Mouse (Mus musculus) NIH3T3 (cell line): Measurements from ENCODE around the gene Pgf.

Experiments used
- DNase-seq: peaks from one replicate; pipeline ENCODE4 v3.0.0-alpha.2; 2012; ENCODE audit warnings: low read depth

Pgf gene

DNA sequence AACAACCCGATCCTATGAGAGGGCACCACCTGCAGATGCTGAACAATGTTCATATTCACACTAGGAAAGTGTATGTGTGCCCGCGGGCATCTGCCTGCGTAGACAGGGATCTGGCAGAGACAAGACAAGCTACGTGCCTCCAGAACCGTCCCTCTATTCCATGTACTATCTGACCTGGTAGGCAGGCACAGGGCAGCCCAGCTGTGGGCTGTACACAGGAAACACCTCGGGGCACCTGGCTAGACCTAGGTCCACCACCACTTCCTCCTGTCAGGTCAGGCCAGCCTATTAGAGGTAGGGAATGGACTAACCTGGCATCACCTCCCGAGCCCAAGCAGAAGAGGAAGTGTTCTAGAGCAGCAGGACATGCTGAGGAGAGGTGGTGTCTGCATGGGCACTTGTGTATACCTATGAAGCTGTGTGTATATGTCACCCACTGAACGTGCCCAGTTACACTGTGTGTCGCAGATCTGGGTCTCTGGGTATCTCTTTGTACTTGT lies at the start of gene Pgf:
Gene Pgf, minus strand, starts transcription at position 51 of the 500 bp plus-strand sequence.
- no peak for DNase-seq

GRCm38 (mm10) chr12:85227227-85227626 lies 49.6 kb upstream of the Pgf start:
- peak; percentile 25 for DNase-seq

DNA sequence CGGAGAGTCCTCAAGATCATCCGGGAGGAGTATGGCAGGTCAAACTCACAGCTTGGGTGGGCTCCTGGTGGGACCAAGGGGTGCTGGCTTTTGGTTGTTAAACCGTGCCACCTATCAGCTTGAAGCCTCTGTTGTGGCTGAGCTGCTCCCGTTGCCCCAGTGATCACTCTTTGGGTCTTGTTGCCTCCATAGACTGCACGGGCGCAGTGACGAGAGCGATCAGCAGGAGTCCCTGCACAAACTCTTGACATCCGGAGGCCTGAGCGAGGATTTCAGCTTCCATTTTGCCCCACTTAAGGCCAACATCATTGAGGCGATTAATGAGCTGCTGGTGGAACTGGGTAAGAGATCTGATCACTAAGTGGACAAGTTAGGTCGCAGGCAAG lies 42.3 kb upstream of the Pgf start:
- peak; percentile 55 for DNase-seq

DNA sequence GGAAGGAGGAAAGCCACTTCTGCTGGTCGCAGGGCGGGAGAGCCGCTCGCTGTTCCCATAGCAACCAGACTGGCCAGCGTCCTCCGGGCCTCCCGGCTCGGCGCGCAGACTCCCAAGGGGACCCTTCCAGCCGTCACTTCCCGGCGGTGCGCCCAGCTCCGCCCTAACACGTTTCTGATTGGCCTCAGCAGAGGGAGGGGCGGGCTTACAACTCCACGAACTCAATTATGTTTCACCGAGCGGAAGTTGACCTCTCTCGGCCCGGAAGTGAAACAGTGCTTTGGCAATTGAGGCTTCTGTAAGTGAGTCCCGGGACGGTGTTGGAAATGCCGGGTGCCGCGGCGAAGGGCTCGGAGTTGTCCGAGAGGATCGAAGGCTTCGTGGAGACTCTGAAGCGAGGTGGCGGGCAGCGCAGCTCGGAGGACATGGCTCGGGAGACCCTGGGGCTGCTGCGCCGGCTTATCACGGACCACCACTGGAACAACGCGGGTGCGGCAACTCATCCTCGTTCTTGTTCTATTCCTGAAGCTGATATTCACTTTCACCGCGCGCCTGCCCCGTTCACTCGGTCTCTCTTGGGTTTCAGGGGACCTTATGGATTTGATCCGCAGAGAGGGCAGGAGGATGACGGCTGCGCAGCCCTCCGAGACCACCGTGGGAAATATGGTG lies 41.8 kb upstream of the Pgf start, which contains the start of gene Eif2b2:
Gene Eif2b2, plus strand, starts transcription at position 246 of the 669 bp plus-strand sequence.
- DNase-seq = peak; percentile 99

DNA sequence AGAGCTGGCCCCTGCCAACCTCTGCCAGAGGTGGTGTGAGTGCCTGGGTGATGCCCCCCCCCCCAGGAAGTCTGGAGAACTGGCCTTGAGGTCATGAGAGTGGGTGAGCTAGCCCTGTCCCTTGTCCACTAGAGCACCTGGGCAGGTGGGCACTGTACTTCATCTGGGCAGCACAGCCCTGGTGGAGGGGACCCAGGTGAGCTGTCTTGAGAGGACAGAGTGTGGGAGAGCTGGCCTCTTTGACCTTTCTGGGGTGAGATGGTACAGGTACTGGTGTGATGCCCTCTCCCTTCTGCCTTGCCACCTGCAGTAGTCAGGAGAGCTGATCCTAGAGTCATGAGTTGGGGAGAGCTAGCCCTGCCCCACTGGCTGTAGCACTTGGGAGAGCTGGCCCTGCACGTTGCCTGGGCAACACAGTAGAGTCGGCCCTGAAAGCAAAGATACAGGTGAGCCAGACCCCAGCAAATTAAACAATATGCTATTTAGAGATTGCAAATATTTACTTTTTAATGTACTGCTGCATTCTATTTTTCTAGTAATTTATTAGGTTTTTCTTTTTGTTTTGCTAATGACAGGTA lies 40.2 kb upstream of the Pgf start:
- DNase-seq = no peak

- DNase-seq = peak; percentile 59
Observed at GRCm38 (mm10) chr12:85215031-85215430, 37.4 kb upstream of the Pgf start.

DNA sequence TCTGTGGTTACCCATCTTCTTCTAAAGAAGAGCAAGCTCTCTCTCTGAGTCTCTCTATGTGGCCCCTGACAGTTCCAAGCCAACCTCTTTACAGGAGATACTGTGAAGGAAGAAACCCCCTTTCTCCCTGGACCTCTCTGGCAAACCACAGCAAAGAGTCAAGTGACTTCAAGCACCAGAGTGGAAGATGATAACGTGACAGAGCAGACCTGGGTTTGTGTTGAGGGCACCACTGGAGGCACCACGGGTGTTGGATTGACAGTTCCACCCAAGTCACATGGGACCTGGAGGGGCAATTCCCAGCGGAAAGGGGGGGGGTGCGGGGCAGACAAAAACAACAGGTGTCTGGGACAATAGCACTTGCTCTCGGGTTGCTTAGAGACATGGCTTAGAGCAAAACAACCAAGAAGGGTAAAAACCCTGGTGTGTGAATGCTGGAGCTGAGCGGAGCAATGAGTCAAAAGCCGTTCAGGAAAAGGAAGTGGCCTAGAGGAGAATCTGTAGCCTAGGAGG lies 31.2 kb upstream of the Pgf start:
- DNase-seq = no peak

DNA sequence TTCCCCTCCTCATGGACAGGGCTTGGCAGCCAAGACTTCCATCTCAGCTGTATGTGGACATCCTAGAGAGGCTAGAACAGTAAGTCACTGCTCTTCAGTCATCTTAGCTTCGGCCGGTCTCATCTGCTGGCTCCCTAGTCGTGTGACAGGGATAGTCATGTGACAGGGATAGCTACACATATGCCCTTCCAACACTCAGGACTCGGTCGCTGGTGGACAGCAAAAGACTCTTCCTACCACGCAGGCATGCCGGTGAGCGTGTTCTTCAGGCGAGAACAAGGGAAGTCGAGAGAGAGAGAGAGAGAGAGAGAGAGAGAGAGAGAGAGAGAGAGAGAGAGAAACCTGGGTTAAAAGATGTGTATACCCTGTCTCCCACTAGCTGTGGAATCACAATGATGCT lies 27.8 kb upstream of the Pgf start:
- DNase-seq = no peak

GRCm38 (mm10) chr12:85204105-85204504 lies 26.5 kb upstream of the Pgf start:
- no peak for DNase-seq

DNA sequence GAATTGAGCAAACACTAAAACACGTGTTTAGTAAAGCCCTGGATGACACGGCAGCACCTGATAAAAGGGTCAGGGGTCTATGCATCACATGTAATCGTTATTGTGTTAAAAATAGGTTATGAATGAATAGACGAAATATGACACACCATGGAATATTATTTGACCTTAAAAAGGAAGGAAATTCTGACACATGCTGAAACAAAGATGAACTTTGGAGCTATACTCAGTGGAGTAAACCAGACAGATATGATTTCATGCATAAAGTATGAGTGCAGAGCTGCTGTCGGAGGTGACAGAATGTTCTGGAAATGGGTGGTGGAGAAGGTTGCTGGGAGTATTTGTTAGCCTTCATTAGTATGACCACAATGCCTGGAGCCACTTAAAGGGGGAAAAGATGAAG lies 26.1 kb upstream of the Pgf start:
- DNase-seq = peak; percentile 47

DNA sequence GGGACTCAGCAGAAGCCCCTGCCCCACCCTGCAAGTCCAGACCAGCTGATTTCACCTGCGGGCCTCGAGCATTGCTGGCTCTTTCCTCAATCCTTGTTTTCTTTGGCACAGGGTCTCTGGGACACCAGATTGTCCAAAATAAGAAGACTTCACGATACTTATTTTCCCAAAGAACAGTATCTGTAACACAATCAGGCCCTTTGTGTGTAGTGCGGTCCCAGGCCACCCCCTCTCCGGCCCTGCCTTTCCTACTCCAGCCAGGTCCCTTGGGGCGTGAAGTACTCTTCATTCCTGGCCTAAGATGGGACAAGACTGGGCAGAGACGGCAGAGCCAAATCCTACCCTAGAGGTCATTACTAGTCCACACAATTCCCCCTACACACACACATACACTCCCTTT lies 24.6 kb upstream of the Pgf start:
- no peak for DNase-seq

DNA sequence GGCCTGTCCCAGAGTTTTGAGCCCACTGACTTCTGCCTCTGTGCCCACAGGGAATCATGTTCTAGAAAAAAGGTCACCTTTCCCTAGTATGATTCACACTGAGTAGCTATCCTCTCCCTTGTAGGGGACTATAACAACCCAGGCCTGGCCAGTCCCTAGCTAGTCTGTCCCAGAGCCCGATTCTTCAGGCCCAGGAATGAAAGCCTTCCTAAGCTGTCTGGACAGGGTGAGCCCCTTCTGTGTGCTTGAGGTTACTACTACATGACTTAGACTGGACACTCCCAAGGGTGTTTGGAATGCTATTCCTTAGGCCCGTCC lies 24.2 kb upstream of the Pgf start:
- no peak for DNase-seq

DNA sequence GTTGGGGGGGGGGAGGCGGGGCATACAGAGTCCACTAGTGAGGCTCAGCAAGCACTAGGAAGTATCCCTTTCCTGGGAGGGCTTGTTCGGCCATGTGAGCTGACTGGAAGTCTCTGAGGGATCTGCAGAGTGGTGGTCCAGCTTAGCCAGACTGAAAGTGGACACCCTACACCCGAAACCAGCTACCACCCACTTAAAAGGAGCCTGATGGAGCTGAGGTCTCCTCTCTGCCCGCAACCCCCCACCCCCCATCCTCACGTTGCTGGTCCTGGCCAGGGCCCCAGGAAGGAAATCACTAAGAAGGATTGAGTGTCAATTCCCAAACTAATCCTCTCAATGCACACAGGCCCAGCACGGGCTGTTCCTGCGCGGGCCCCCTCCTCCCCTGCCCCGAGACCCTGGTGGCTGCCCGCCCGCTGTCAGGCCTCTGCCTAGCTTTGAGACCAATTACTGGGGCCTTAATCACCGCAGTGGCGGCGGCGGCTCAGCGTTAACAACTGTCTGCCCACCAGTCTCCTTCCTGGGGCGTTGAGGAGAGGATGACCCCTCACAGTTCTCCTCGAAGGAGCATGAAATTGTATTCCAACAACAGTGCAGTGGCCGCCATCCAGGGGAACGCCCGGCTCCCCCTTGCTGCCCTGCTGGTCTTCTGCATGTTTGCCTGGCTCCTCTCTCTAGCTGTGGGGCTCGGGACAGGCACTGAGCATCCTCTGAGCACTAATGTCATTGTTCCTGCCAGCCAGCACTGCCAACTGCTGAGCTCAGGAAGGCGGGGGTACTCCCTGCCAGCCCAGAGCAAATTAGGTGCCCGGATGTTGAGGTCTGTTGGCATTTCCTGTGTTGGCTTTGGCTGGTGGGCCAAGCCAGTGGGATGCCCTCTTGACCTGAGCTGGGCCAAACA lies 23.6 kb upstream of the Pgf start:
- peak; percentile 49 for DNase-seq

- DNase-seq = no peak
Observed at GRCm38 (mm10) chr12:85199954-85200353, 22.4 kb upstream of the Pgf start.

DNA sequence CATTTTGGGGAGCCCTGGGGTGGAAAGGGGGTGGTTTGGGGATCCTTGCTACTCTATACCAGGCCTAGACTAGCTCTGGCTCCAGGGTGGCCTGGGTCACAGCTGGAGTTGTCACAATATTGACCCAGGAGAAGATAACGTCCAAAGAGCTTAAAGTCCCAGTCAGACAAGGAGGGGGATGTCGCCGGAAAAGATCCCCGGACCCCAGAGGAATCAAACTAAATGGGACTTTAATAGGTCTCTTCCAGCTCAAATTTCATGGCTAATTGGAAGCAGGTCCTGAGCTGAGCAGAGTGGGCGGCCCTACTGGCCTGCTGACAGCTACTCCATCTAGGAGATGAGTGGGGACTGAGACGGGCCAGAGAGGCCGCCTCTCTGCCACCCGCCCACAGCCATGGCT lies 20.3 kb upstream of the Pgf start:
- peak; percentile 61 for DNase-seq

DNA sequence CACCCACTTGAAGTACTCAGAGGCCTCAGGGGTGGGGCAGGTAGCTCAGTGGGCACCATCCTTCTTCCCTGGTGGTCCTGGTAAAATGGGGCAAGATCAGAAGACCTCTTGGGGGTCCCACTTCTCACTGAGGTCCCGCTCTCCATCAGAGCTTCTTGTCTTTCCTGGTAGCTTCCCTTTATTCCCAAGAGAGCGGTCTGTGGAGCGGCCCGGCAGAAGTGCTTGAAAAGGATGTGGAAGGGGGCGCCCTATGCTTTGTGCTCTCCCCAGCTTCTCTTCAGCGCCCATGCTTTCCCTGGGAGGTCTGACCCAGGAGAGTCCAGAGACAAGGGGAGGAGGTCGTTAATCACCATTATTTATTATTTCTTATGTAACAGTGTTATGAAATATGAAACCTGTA lies 19.8 kb upstream of the Pgf start:
- DNase-seq = peak; percentile 29

- DNase-seq = no peak
Observed at GRCm38 (mm10) chr12:85196191-85196590, 18.6 kb upstream of the Pgf start.

DNA sequence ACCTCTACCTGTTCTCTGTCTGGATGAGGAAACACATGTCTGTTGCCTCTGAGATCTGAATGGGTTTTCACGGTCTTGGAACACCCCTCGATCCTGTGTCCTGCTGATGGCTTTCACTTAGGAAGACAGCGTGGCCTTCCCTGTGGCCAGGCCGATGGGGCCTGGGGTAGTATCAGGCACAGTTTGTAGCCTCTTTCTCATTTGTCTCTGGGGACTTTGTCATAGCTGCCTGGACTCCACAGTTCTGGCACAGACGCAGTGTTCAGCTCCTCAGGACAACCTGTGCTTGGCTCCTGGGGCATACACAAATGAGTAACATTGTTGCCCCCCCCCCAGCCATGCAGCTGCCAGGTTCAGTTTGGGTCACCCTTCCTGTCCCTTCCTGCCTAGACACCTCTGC lies 17.5 kb upstream of the Pgf start:
- no peak for DNase-seq

GRCm38 (mm10) chr12:85194623-85195018 lies 17.0 kb upstream of the Pgf start:
- DNase-seq = peak; percentile 76

DNA sequence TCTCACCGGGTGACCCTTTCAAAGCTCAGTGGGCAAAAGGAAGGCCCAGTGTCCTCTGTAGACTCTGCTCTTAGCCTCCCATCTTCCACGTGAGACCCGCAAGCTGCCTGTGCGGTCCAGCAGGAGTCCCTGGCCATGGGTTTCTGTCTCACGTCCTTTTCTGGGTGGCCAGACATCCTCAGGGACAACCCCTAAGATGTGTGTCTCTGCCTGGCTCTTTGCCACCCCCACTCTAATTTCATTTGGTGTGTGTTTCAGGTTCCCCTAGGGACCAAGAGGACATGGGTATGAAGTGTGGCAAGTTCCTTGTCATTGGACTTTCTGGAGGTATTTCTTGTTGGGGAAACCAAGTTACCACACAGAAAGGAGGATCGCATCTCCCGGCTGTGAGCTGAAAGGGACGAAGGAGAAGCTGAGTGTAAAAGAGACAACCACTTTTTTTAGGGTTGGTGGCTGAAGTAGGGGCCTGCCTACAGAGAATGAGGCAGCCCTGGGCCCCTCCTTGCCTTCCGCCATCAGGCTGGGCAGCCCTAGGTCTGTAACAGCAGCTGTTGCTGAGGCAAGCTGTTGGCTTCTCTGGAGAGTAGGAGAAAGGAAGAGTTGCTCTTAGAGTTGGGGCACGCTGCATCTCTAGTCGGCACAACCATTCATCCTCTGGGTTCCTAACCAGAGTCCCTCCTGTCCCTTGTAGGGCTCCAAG lies 16.5 kb upstream of the Pgf start:
- no peak for DNase-seq

- DNase-seq = no peak
Observed at GRCm38 (mm10) chr12:85193146-85193545, 15.6 kb upstream of the Pgf start.

GRCm38 (mm10) chr12:85192461-85193108 lies 15.0 kb upstream of the Pgf start:
- DNase-seq = peak; percentile 77
